Mouse (Mus musculus): ENCODE data around the gene Gm26657. TPM values are rescaled to one million over a fixed set of nuclear protein-coding genes. Genes with fewer than 3 reads are reported as not detected.

Gm26657 gene
- total and polyA plus RNA-seq, 3 experiments = not detected

GRCm38 (mm10) chr4:56725839-56726238 lies 14.0 kb upstream of the Gm26657 start:
- no peaks in the 10 kb centered on the region for H3K9me3 ChIP-seq (replicated peaks)
- DNase-seq (ENCODE audit: low spot score) (no peak), ATAC-seq (ENCODE audit: extremely low read depth, insufficient number of reproducible peaks, low FRiP score, poor library complexity, severe bottlenecking) (no peak)
- no peak overlapping the region for H3K4me3 ChIP-seq (ENCODE audit: low read depth, low read length)
- no peaks in the 10 kb centered on the region for H3K36me3 ChIP-seq (replicated peaks)
- H3K4me1 ChIP-seq (ENCODE audit: insufficient read depth, low read depth, low read length) = no peaks in the 10 kb centered on the region
- TF ChIP-seq GATA2 (IDR thresholded peaks at IDR 0.05; ENCODE audit: borderline replicate concordance, low read depth, low read length) = no peak
- 0 out of 2 replicates have a peak, but pooled peaks have one; percentile 18 for TF ChIP-seq CTCF (IDR thresholded peaks at IDR 0.05; ENCODE audit: low read depth, low read length)
- no peaks in the 10 kb centered on the region for H3K27me3 ChIP-seq (ENCODE audit: insufficient read depth, low read length)

- Histone ChIP-seq H3K4me3 (ENCODE audit: low read depth, low read length) (no peak overlapping the region), H3K4me1 (ENCODE audit: insufficient read depth, low read depth, low read length) (no peaks in the 10 kb centered on the region), H3K9me3 (replicated peaks) (no peaks in the 10 kb centered on the region), H3K36me3 (replicated peaks) (peaks cover 24% of the 10 kb centered on the region), H3K27me3 (ENCODE audit: insufficient read depth, low read length) (peaks cover 2% of the 10 kb centered on the region; the same call in 1 of the 2 replicates)
- DNase-seq (ENCODE audit: low spot score) (no peak), ATAC-seq (ENCODE audit: extremely low read depth, insufficient number of reproducible peaks, low FRiP score, poor library complexity, severe bottlenecking) (no peak)
- no peak for TF ChIP-seq GATA2 (IDR thresholded peaks at IDR 0.05; ENCODE audit: borderline replicate concordance, low read depth, low read length)
- TF ChIP-seq POLR2AphosphoS5 (IDR thresholded peaks at IDR 0.05; ENCODE audit: insufficient replicate concordance, low read depth, low read length) = no peak
- TF ChIP-seq CTCF (IDR thresholded peaks at IDR 0.05; ENCODE audit: low read depth, low read length) = no peak
- no peak for TF ChIP-seq GATA1 (IDR thresholded peaks at IDR 0.05; ENCODE audit: borderline replicate concordance, low read length)
- TF ChIP-seq TAL1 (conservative IDR thresholded peaks at IDR 0.05; ENCODE audit: low read depth, low read length) = no peak
These were observed 741 bp downstream of the Gm26657 start for GRCm38 (mm10) chr4:56740611-56741010.

- peaks cover 2% of the 10 kb centered on the region; the same call in 1 of the 2 replicates for H3K27me3 ChIP-seq (ENCODE audit: insufficient read depth, low read length)
- DNase-seq (ENCODE audit: low spot score) (no peak), ATAC-seq (ENCODE audit: extremely low read depth, insufficient number of reproducible peaks, low FRiP score, poor library complexity, severe bottlenecking) (no peak)
- H3K36me3 ChIP-seq (replicated peaks) = peaks cover 29% of the 10 kb centered on the region
- TF ChIP-seq GATA2 (IDR thresholded peaks at IDR 0.05; ENCODE audit: borderline replicate concordance, low read depth, low read length) (no peak), POLR2AphosphoS5 (IDR thresholded peaks at IDR 0.05; ENCODE audit: insufficient replicate concordance, low read depth, low read length) (no peak), TAL1 (conservative IDR thresholded peaks at IDR 0.05; ENCODE audit: low read depth, low read length) (no peak), CTCF (IDR thresholded peaks at IDR 0.05; ENCODE audit: low read depth, low read length) (no peak), GATA1 (IDR thresholded peaks at IDR 0.05; ENCODE audit: borderline replicate concordance, low read length) (no peak)
- no peaks in the 10 kb centered on the region for H3K9me3 ChIP-seq (replicated peaks)
- H3K4me1 ChIP-seq (ENCODE audit: insufficient read depth, low read depth, low read length) = no peaks in the 10 kb centered on the region
- no peak within 1 kb of the TSS for H3K4me3 ChIP-seq (ENCODE audit: low read depth, low read length)
These were observed 1.2 kb downstream of the Gm26657 start, which contains the start of gene Actl7b for GRCm38 (mm10) chr4:56741041-56741493. TSS of gene Actl7b (minus strand) at chr4:56741443.

- Histone ChIP-seq H3K27me3 (ENCODE audit: insufficient read depth, low read length) (peaks cover 2% of the 10 kb centered on the region; the same call in 1 of the 2 replicates), H3K9me3 (replicated peaks) (no peaks in the 10 kb centered on the region), H3K4me3 (ENCODE audit: low read depth, low read length) (no peak overlapping the region), H3K36me3 (replicated peaks) (peaks cover 45% of the 10 kb centered on the region), H3K4me1 (ENCODE audit: insufficient read depth, low read depth, low read length) (no peaks in the 10 kb centered on the region)
- DNase-seq (ENCODE audit: low spot score) (no peak), ATAC-seq (ENCODE audit: extremely low read depth, insufficient number of reproducible peaks, low FRiP score, poor library complexity, severe bottlenecking) (no peak)
- no peak for TF ChIP-seq GATA2 (IDR thresholded peaks at IDR 0.05; ENCODE audit: borderline replicate concordance, low read depth, low read length)
- TF ChIP-seq TAL1 (conservative IDR thresholded peaks at IDR 0.05; ENCODE audit: low read depth, low read length) = no peak
- TF ChIP-seq POLR2AphosphoS5 (IDR thresholded peaks at IDR 0.05; ENCODE audit: insufficient replicate concordance, low read depth, low read length) = no peak
- no peak for TF ChIP-seq CTCF (IDR thresholded peaks at IDR 0.05; ENCODE audit: low read depth, low read length)
- TF ChIP-seq GATA1 (IDR thresholded peaks at IDR 0.05; ENCODE audit: borderline replicate concordance, low read length) = no peak
These were observed 2.8 kb downstream of the Gm26657 start for GRCm38 (mm10) chr4:56742698-56743097.

- Histone ChIP-seq H3K4me1 (ENCODE audit: insufficient read depth, low read depth, low read length) (no peaks in the 10 kb centered on the region), H3K4me3 (ENCODE audit: low read depth, low read length) (no peak within 1 kb of the TSS), H3K36me3 (replicated peaks) (peaks cover 52% of the 10 kb centered on the region), H3K27me3 (ENCODE audit: insufficient read depth, low read length) (peaks cover 2% of the 10 kb centered on the region; the same call in 1 of the 2 replicates), H3K9me3 (replicated peaks) (no peaks in the 10 kb centered on the region)
- ATAC-seq (ENCODE audit: extremely low read depth, insufficient number of reproducible peaks, low FRiP score, poor library complexity, severe bottlenecking) = no peak
- DNase-seq (ENCODE audit: low spot score) = no peak
- no peak for TF ChIP-seq POLR2AphosphoS5 (IDR thresholded peaks at IDR 0.05; ENCODE audit: insufficient replicate concordance, low read depth, low read length)
- TF ChIP-seq GATA2 (IDR thresholded peaks at IDR 0.05; ENCODE audit: borderline replicate concordance, low read depth, low read length) = no peak
- TF ChIP-seq CTCF (IDR thresholded peaks at IDR 0.05; ENCODE audit: low read depth, low read length) = no peak
- TF ChIP-seq GATA1 (IDR thresholded peaks at IDR 0.05; ENCODE audit: borderline replicate concordance, low read length) = no peak
- no peak for TF ChIP-seq TAL1 (conservative IDR thresholded peaks at IDR 0.05; ENCODE audit: low read depth, low read length)
These were observed 3.7 kb downstream of the Gm26657 start, which contains the start of gene Actl7a for GRCm38 (mm10) chr4:56743363-56744195. TSS of gene Actl7a (plus strand) at chr4:56743413.

- H3K36me3 ChIP-seq (replicated peaks) = peaks cover 78% of the 10 kb centered on the region
These were observed 6.5 kb downstream of the Gm26657 start for GRCm38 (mm10) chr4:56746345-56746744.

More at GRCm38 (mm10) chr4:56746345-56746744, 6.5 kb downstream of the Gm26657 start:
- Histone ChIP-seq H3K27me3 (ENCODE audit: insufficient read depth, low read length) (no peaks in the 10 kb centered on the region), H3K9me3 (replicated peaks) (no peaks in the 10 kb centered on the region), H3K4me3 (ENCODE audit: low read depth, low read length) (no peak overlapping the region), H3K4me1 (ENCODE audit: insufficient read depth, low read depth, low read length) (no peaks in the 10 kb centered on the region)
- TF ChIP-seq GATA1 (IDR thresholded peaks at IDR 0.05; ENCODE audit: borderline replicate concordance, low read length) (no peak), CTCF (IDR thresholded peaks at IDR 0.05; ENCODE audit: low read depth, low read length) (no peak), POLR2AphosphoS5 (IDR thresholded peaks at IDR 0.05; ENCODE audit: insufficient replicate concordance, low read depth, low read length) (no peak), GATA2 (IDR thresholded peaks at IDR 0.05; ENCODE audit: borderline replicate concordance, low read depth, low read length) (no peak), TAL1 (conservative IDR thresholded peaks at IDR 0.05; ENCODE audit: low read depth, low read length) (no peak)
- ATAC-seq (ENCODE audit: extremely low read depth, insufficient number of reproducible peaks, low FRiP score, poor library complexity, severe bottlenecking) = no peak
- no peak for DNase-seq (ENCODE audit: low spot score)

All from G1E (cell line).